Mouse (Mus musculus) lung, adult 2 months (tissue): ENCODE results near the gene Treh. TPM values are rescaled to one million over a fixed set of nuclear protein-coding genes. Genes with fewer than 3 reads are reported as not detected.

ENCODE experiments used
- DNase-seq: peaks from one replicate; pipeline ENCODE4 v3.0.0; 2022
- H3K4me1 ChIP-seq: fragments of 200-500 bp; 2 replicates; pipeline ENCODE4 v1.6.1; 2011; ENCODE audit warnings: low read length; ENCODE audit not compliant: control insufficient read depth, insufficient read depth
- H3K4me3 ChIP-seq: fragments of 200-500 bp; replicated peaks from 2 replicates; pipeline ENCODE3; 2011; ENCODE audit warnings: low read depth, mild to moderate bottlenecking, control low read depth, low read length; ENCODE audit errors: extremely low read depth
- CTCF ChIP-seq: fragments of 200-500 bp; IDR thresholded peaks from 2 replicates; pipeline ENCODE4 v1.5.1; 2011; ENCODE audit warnings: mild to moderate bottlenecking, low read length, control low read depth; ENCODE audit not compliant: insufficient read depth
- POLR2A ChIP-seq: fragments of 200-500 bp; IDR thresholded peaks from 2 replicates; pipeline ENCODE4 v1.6.1; 2011; ENCODE audit warnings: low read depth, mild to moderate bottlenecking, control low read depth, low read length, borderline replicate concordance; ENCODE audit errors: extremely low read depth
- WGBS: fragments of 180-500 bp; shearing (Covaris S2); methylation state at CpG from one replicate; pipeline ENCODE4 v1.1.7; 2018; 5-methylcytosine and 5-hydroxymethylcytosine counted together
- polyA plus RNA-seq: library from polyadenylated mRNA; depleted of rRNA; stranded (reverse); fragments of >200 nt; gene quantifications from 2 replicates; pipeline ENCODE4 v1.2.3, GENCODE M21; 2012; rRNA removed

The Treh gene
- polyA plus RNA-seq, 1 experiment: not detected

DNA sequence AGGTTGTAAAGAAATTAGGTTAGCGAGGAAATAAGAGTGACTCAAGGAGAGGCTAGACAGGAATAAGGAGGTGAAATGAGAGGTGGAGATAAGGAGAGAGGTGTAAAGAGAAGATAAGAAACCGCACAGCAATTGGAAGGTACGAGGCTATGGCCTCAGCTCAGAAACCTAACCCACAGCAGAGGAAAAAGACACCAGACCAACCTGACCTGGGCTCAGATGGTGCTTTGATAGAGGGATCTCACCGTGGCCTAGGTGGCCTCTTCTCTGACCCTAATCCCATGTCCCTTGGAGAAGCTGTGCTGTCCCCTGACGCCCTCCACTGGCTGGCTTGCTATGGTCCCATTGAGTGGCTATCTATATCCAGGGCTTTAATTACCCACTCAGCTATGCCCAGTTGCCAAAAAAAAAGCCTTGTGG is 59.1 kb downstream of the Treh start:
- TF ChIP-seq CTCF (no peak), POLR2A (no peak)
- DNase-seq: no peak
- 59% methylated on average over 5 of the region's 5 CpGs for WGBS
- peaks cover 8% of the 10 kb centered on the region for H3K4me1 ChIP-seq
- H3K4me3 ChIP-seq: no peak overlapping the region

DNA sequence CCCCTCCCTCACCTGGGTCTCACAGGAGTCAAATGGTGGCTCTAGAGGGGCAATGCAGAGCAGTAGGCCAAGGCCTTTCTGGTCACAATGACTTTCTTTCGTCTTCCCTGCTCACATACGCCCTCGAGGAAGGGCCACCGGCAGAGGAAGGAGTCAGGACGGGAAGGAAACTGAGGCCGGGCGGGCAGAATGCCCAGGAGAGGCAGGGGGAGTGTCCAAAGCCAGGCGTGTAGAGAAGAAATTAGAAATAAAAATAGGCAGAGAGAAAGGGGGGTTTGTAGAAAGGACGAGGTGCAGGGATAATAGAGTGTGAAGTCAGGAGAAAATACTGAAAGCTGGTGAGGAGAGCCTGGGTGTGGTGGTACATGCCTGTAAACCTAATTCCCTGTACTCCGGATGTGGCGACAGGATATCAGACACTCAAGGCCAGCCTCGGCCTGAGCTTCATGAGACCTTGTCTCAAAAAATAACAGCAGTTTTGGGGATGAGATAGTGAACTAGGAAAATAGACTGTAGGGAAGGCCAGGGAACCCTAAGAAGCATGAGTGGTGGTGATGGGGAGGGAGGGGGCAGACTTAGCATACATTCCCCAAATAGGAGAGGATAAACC is 60.0 kb downstream of the Treh start:
- DNase-seq: no peak
- peaks cover 8% of the 10 kb centered on the region for H3K4me1 ChIP-seq
- peak overlapping the region; percentile 85 for H3K4me3 ChIP-seq
- TF ChIP-seq CTCF (no peak), POLR2A (no peak)
- 43% methylated on average over 12 of the region's 12 CpGs for whole genome bisulfite sequencing

DNA sequence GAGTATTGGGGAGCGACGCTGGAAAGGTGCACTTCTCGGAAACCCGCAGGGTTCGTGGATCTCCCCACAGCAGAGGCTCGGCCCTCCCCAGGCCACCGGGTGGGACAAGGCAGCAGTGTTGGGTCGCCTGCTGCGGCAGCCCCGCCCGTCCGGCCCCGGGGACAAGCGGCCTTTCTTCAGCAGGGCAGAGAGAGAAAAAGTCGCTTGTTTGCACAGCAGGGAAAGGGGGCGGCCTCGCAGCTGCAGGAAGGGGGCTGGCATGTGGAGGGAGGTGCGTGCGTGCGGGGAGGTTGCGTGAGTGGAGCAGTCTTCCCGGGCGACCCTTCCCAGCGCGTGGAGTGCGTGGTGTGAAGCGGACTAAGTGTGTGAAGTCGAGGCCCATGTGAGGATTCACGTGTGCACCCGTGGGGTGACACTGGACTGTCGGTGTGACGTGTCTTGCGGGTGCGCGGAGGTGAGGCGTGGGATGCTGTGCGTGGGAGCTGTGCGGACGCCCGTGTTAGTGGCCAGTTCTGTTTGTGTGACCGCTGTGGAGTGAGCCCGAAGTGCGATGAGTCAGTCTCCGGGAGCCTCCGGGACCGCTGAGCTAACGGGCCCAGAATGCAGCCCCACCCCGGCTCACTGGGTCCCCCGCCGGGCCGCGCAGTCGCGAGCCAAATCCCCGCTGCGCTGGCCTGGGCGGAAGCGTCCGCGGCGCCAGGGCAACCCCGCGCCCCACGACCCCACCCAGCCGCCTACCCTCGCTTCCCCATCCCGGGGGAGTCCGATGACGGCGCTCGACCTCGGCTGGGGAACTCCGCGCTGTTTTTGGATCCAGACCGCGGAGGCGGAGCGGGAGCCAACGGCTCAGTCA is 60.9 kb downstream of the Treh start:
- TF ChIP-seq POLR2A: peak; percentile 33; the same call in 1 of the 2 replicates
- no peak for TF ChIP-seq CTCF
- DNase-seq: no peak
- WGBS: 2% methylated on average over 79 of the region's 79 CpGs
- peaks cover 8% of the 10 kb centered on the region for H3K4me1 ChIP-seq
- peak overlapping the region; percentile 85 for H3K4me3 ChIP-seq

DNA sequence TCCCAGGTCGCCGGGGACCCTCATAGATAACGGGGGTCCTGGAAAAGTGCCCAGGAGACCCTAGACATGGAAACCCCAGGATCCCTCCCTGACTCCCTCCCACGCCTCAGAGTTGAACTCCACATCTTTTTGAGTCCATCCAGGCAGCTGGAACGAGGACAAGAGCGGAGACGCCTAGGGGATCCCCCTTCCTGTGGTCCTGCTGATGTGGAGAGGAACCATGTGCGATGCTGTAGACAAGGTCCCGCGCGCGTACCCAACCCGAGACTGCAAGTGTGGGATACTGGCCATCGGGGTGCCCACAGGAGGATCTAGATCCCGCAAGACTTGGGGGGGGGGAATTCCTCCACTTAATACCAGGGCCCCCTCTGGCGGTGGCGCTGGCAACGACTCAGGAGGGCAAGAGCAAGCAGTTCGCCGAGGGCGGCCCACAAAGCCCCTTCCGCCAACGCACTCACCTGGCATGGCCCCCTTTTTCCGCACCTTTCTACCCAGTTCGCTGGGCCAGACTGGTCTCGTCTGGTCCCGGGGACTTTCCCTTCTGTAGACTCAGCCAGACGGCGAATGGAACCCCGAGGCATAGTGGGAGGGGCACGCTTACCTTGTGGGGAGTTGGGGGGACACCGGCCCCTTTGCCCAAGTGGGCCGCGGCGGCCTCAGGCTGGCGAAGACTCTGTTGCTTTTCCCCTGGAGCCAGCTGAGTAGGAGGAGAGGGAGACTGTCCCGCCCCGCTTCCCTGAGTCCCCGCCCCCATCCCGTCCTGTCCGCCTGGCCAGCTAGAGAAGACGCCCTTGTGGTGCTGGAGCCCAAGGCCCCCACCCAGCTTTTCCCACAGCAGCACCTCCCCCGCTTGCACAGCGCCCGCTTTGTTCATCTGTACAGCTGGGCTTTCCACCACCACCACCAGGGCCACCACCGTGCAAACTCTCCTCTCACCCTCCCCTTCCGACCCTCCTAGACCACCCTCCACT is 61.8 kb downstream of the Treh start, which contains the start of gene Phldb1:
Phldb1 (minus strand) TSS at position 675 of the 971 bp plus-strand sequence.
- DNase-seq: peak; percentile 64
- peak within 1 kb of the TSS; percentile 85 for H3K4me3 ChIP-seq
- WGBS: 2% methylated on average over 47 of the region's 47 CpGs
- H3K4me1 ChIP-seq: peaks cover 8% of the 10 kb centered on the region
- peak; percentile 71; the same call in 1 of the 2 replicates for TF ChIP-seq POLR2A
- TF ChIP-seq CTCF: 0 out of 2 replicates have a peak, but pooled peaks have one; percentile 16

DNA sequence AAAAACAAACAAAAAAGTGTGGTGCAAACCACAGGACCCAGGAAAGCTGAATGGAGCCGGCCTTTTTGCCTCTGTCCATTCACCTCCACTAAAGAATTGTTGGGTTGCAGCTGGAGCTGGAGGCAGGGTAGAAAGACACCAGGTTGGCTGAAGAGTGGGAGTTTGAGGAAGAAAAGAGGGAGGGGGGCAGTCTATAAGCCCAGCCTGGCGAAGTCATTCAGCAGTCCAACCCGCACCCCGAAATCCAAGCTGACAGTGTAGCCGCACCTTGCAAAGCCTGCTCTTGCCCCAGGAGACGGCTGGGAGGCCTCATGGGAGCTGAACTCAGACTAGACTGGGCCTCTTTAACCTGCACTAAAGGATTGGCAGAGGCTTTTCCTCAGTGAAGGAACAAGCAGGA is 62.9 kb downstream of the Treh start:
- WGBS: 91% methylated on average over 6 of the region's 6 CpGs

More for the DNA sequence above, 62.9 kb downstream of the Treh start:
- no peak overlapping the region for H3K4me3 ChIP-seq
- DNase-seq: no peak
- peaks cover 8% of the 10 kb centered on the region for H3K4me1 ChIP-seq
- no peak for TF ChIP-seq POLR2A
- no peak for TF ChIP-seq CTCF

Other genes with a start within 250 kb of the Treh start
- 0.16 TPM in 1 of 2 replicates, not detected in the other for gene Foxr1, start 232.1 kb upstream of the Treh start, polyA plus RNA-seq
- 4.0 and 4.4 TPM in 2 replicates for gene Upk2, start 218.3 kb upstream of the Treh start, polyA plus RNA-seq
- gene Bcl9l, start 190.4 kb upstream of the Treh start, polyA plus RNA-seq: 69.0 and 70.7 TPM in 2 replicates
- 6.0 TPM in 2 replicates for gene Cxcr5, start 111.4 kb upstream of the Treh start, polyA plus RNA-seq
- 17.4 and 24.2 TPM in 2 replicates for gene Ddx6, start 68.3 kb upstream of the Treh start, polyA plus RNA-seq
- gene Phldb1, start 62.0 kb downstream of the Treh start, polyA plus RNA-seq: 87.6 and 93.5 TPM in 2 replicates
- gene Arcn1, start 94.6 kb downstream of the Treh start, polyA plus RNA-seq: 26.6 and 40.8 TPM in 2 replicates
- gene Ift46, start 94.7 kb downstream of the Treh start, polyA plus RNA-seq: 38.9 and 67.5 TPM in 2 replicates
- gene Tmem25, start 126.1 kb downstream of the Treh start, polyA plus RNA-seq: 3.7 and 5.1 TPM in 2 replicates
- 17.6 and 19.8 TPM in 2 replicates for gene Ttc36, start 129.8 kb downstream of the Treh start, polyA plus RNA-seq
- 18.8 and 22.6 TPM in 2 replicates for gene Kmt2a, start 208.1 kb downstream of the Treh start, polyA plus RNA-seq
- gene Atp5l, start 247.5 kb downstream of the Treh start, polyA plus RNA-seq: 105 and 150 TPM in 2 replicates